Mouse (Mus musculus) bone marrow, adult 2 months (tissue): ENCODE results near the gene Slc35e1.

ENCODE experiments used
- CTCF ChIP-seq: fragments of 200-500 bp; IDR thresholded peaks from 2 replicates; pipeline ENCODE4 v1.5.1; 2011; ENCODE audit warnings: low read length, control low read depth; ENCODE audit not compliant: control insufficient read depth, insufficient read depth
- POLR2A ChIP-seq: fragments of 200-500 bp; IDR thresholded peaks from 2 replicates; pipeline ENCODE4 v1.6.1; 2011; ENCODE audit warnings: low read depth, mild to moderate bottlenecking, control low read depth, low read length, borderline replicate concordance; ENCODE audit not compliant: control insufficient read depth

DNA sequence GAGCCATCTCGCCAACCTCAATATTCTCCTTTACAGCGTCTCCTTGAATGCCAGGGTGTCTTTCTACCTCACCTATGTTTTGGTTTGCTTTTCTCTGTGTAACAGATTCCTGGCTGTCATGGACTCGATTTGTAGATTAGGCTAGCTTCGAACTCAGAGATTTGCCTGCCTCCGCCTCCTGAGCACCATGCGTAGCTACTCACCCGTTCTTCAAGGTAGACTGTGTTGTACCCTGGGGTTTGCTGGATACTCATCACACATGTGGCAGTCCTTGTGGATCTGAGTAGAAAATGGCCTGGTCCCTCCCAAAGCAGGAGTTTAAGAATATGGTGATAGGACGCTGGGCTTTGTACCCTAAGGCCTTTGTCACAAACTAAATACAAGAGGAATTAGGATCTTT, 967 bp upstream of the Slc35e1 start:
- no peak for TF ChIP-seq POLR2A
- no peak for TF ChIP-seq CTCF
